Mouse (Mus musculus): Measurements from ENCODE around the gene Hephl1. TPM values are rescaled to one million over a fixed set of nuclear protein-coding genes. Genes with fewer than 3 reads are reported as not detected.

The Hephl1 gene
- 0.31 and 0.35 TPM in 2 replicates for polyA plus RNA-seq (2015; fragmentation: Nextera tagmentation; extraction: Ambion mirVana)

GRCm38 (mm10) chr9:15112008-15112407, at the start of gene Hephl1:
TSS of gene Hephl1 (minus strand) at chr9:15112108.

GRCm38 (mm10) chr9:15045084-15045669, 66.7 kb downstream of the Hephl1 start, which contains the start of gene Panx1:
TSS of gene Panx1 (minus strand) at chr9:15045478.

Other genes starting within 250 kb of the Hephl1 start
- 0.17 and 0.23 TPM in 2 replicates for gene Izumo1r, start 208.2 kb downstream of the Hephl1 start, polyA plus RNA-seq (2015; fragmentation: Nextera tagmentation; extraction: Ambion mirVana)
- 35.3 and 37.2 TPM in 2 replicates for gene Panx1, start 66.6 kb downstream of the Hephl1 start, polyA plus RNA-seq (2015; fragmentation: Nextera tagmentation; extraction: Ambion mirVana)
- 1.3 and 1.4 TPM in 2 replicates for gene Vstm5, start 126.9 kb upstream of the Hephl1 start, polyA plus RNA-seq (2015; fragmentation: Nextera tagmentation; extraction: Ambion mirVana)
- gene Med17, start 167.8 kb upstream of the Hephl1 start, polyA plus RNA-seq (2015; fragmentation: Nextera tagmentation; extraction: Ambion mirVana), result 15.7 and 17.7 TPM in 2 replicates
- gene Taf1d, start 194.1 kb upstream of the Hephl1 start, polyA plus RNA-seq (2015; fragmentation: Nextera tagmentation; extraction: Ambion mirVana), result 37.8 and 38.1 TPM in 2 replicates
- gene 4931406C07Rik, start 194.3 kb upstream of the Hephl1 start, polyA plus RNA-seq (2015; fragmentation: Nextera tagmentation; extraction: Ambion mirVana), result 7.4 and 8.7 TPM in 2 replicates
- 4.0 and 4.2 TPM in 2 replicates for gene Cep295, start 245.7 kb upstream of the Hephl1 start, polyA plus RNA-seq (2015; fragmentation: Nextera tagmentation; extraction: Ambion mirVana)

Measured in skeletal muscle tissue, postnatal 0 days (tissue).